Mouse (Mus musculus): ENCODE data around the gene Gm48551.

Gene Gm48551

GRCm38 (mm10) chr10:81404720-81405119 lies 20.5 kb downstream of the Gm48551 start:
- no peak for DNase-seq (ENCODE audit: low spot score in 2 of 2)

GRCm38 (mm10) chr10:81405588-81406201 lies 21.4 kb downstream of the Gm48551 start:
- DNase-seq (ENCODE audit: low spot score in 2 of 2): no peak

GRCm38 (mm10) chr10:81406504-81407440 lies 22.5 kb downstream of the Gm48551 start:
- DNase-seq (ENCODE audit: low spot score in 2 of 2): no peak

GRCm38 (mm10) chr10:81407539-81408423 lies 23.5 kb downstream of the Gm48551 start:
- peak in 1 of 2 experiments; percentile 74 for DNase-seq (ENCODE audit: low spot score in 2 of 2)

- DNase-seq (ENCODE audit: low spot score in 2 of 2): no peak
Observed at GRCm38 (mm10) chr10:81408424-81408729, 24.1 kb downstream of the Gm48551 start.

GRCm38 (mm10) chr10:81408871-81409291 lies 24.6 kb downstream of the Gm48551 start:
- DNase-seq (ENCODE audit: low spot score in 2 of 2): peak in 1 of 2 experiments; percentile 52

GRCm38 (mm10) chr10:81409330-81409729 lies 25.1 kb downstream of the Gm48551 start:
- no peak for DNase-seq (ENCODE audit: low spot score in 2 of 2)

GRCm38 (mm10) chr10:81410350-81410749 lies 26.1 kb downstream of the Gm48551 start:
- no peak for DNase-seq (ENCODE audit: low spot score in 2 of 2)

- DNase-seq (ENCODE audit: low spot score in 2 of 2): no peak
Observed at GRCm38 (mm10) chr10:81410981-81411380, 26.7 kb downstream of the Gm48551 start.

GRCm38 (mm10) chr10:81411471-81412400 lies 27.5 kb downstream of the Gm48551 start:
- DNase-seq (ENCODE audit: low spot score in 2 of 2): peak in 1 of 2 experiments; percentile 59

GRCm38 (mm10) chr10:81412586-81413309 lies 28.5 kb downstream of the Gm48551 start:
- DNase-seq (ENCODE audit: low spot score in 2 of 2): no peak

GRCm38 (mm10) chr10:81413310-81414261 lies 29.3 kb downstream of the Gm48551 start:
- peak; percentile 65 to 81 for DNase-seq (ENCODE audit: low spot score in 2 of 2)

- no peak for DNase-seq (ENCODE audit: low spot score in 2 of 2)
Observed at GRCm38 (mm10) chr10:81414682-81415081, 30.4 kb downstream of the Gm48551 start.

GRCm38 (mm10) chr10:81415146-81415545 lies 30.9 kb downstream of the Gm48551 start:
- DNase-seq (ENCODE audit: low spot score in 2 of 2): no peak

GRCm38 (mm10) chr10:81415549-81416310 lies 31.5 kb downstream of the Gm48551 start:
- no peak for DNase-seq (ENCODE audit: low spot score in 2 of 2)

GRCm38 (mm10) chr10:81416581-81417226 lies 32.4 kb downstream of the Gm48551 start:
- peak; percentile 66 to 70 for DNase-seq (ENCODE audit: low spot score in 2 of 2)
